Mouse (Mus musculus): ENCODE results near the gene Myo18a. TPM values are rescaled to one million over a fixed set of nuclear protein-coding genes. Genes with fewer than 3 reads are reported as not detected.

The Myo18a gene
- polyA plus RNA-seq, 1 experiment, result 13.6 TPM

DNA sequence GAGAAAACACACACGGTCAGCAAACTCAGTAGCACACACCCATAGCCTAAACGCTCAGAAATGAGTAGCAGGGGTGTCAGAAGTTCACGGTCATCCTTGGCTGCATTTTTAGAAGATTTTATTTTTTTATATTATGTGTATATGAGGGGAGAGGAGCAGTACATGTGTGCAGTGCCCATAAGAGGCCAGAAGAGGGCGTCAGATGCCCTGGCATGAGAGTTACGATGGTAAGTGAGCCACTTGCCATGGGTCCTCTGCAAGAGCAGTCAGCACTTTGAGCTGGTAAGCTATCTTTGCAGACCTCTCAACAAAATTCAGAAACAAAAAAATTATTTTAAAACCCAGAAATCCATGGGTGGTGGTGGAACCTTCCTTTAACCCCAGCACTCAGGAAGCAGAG, 65.1 kb downstream of the Myo18a start:
- TF ChIP-seq POLR2A (IDR thresholded peaks at IDR 0.05; ENCODE audit: control insufficient read depth, low read depth, low read length) (no peak), CTCF (IDR thresholded peaks at IDR 0.05; ENCODE audit: control insufficient read depth, insufficient read depth, insufficient replicate concordance, low read depth, low read length) (peak; percentile 52; the same call in 1 of the 2 replicates)
- H3K27ac ChIP-seq (ENCODE audit: control insufficient read depth, insufficient read depth, low read depth, low read length), result no peak overlapping the region
- H3K36me3 ChIP-seq (ENCODE audit: control insufficient read depth, insufficient read depth, low read length), result no peaks in the 10 kb centered on the region
- H3K4me1 ChIP-seq (ENCODE audit: control insufficient read depth, insufficient read depth, low read length), result no peaks in the 10 kb centered on the region
- no peaks in the 10 kb centered on the region for H3K27me3 ChIP-seq (ENCODE audit: control insufficient read depth, insufficient read depth, low read length)
- no peak overlapping the region for H3K4me3 ChIP-seq (ENCODE audit: control insufficient read depth, low read depth, low read length)

GRCm38 (mm10) chr11:77829043-77829841, 66.2 kb downstream of the Myo18a start:
- H3K27ac ChIP-seq (ENCODE audit: control insufficient read depth, insufficient read depth, low read depth, low read length), result no peak overlapping the region
- no peaks in the 10 kb centered on the region for H3K36me3 ChIP-seq (ENCODE audit: control insufficient read depth, insufficient read depth, low read length)
- no peak overlapping the region for H3K4me3 ChIP-seq (ENCODE audit: control insufficient read depth, low read depth, low read length)
- no peaks in the 10 kb centered on the region for H3K4me1 ChIP-seq (ENCODE audit: control insufficient read depth, insufficient read depth, low read length)
- TF ChIP-seq POLR2A (IDR thresholded peaks at IDR 0.05; ENCODE audit: control insufficient read depth, low read depth, low read length) (no peak), CTCF (IDR thresholded peaks at IDR 0.05; ENCODE audit: control insufficient read depth, insufficient read depth, insufficient replicate concordance, low read depth, low read length) (no peak)
- H3K27me3 ChIP-seq (ENCODE audit: control insufficient read depth, insufficient read depth, low read length), result no peaks in the 10 kb centered on the region

DNA sequence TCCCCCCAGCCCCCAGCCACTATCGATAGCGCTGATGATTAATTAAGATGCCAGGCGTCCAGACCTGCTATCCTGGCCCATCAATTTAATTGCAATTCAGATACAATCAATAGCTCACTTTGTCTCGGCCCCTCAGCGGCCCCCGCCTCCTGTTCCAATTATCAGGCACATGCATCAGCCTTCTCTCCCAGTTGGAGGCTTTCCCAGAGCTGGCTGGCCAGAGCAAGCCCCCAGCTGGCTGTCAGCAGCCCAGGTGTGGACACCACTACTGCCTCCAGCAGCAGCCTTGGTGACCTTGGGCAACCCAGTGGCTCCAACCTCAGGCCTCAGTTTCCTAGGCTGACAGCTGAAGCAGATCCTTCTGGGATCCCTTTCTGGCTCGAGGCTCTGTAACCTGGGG, 67.8 kb downstream of the Myo18a start:
- no peak overlapping the region for H3K27ac ChIP-seq (ENCODE audit: control insufficient read depth, insufficient read depth, low read depth, low read length)
- no peak for TF ChIP-seq POLR2A (IDR thresholded peaks at IDR 0.05; ENCODE audit: control insufficient read depth, low read depth, low read length)
- no peak for TF ChIP-seq CTCF (IDR thresholded peaks at IDR 0.05; ENCODE audit: control insufficient read depth, insufficient read depth, insufficient replicate concordance, low read depth, low read length)

DNA sequence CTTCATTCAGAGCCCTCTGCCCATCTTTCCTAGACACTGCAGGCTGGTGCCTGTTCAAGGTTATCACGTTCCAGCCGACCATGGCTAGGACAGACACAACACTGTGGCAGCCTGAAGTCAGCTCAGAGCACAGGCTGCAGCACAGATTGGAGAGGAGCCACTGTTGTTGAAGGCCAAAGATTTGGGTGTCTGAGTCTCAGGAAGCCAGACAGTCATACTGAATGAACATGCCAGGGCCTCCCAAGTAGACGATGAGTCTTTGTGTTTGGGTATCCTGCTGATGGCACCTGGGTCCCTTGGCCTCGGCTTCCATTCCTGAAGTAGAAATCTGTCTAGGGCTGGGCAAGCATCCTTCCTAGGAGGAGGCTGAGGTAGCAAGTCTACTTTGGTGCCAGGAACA, 69.5 kb downstream of the Myo18a start:
- H3K4me1 ChIP-seq (ENCODE audit: control insufficient read depth, insufficient read depth, low read length), result no peaks in the 10 kb centered on the region
- no peaks in the 10 kb centered on the region for H3K27me3 ChIP-seq (ENCODE audit: control insufficient read depth, insufficient read depth, low read length)
- H3K36me3 ChIP-seq (ENCODE audit: control insufficient read depth, insufficient read depth, low read length), result no peaks in the 10 kb centered on the region
- no peak for TF ChIP-seq CTCF (IDR thresholded peaks at IDR 0.05; ENCODE audit: control insufficient read depth, insufficient read depth, insufficient replicate concordance, low read depth, low read length)
- no peak for TF ChIP-seq POLR2A (IDR thresholded peaks at IDR 0.05; ENCODE audit: control insufficient read depth, low read depth, low read length)
- H3K4me3 ChIP-seq (ENCODE audit: control insufficient read depth, low read depth, low read length), result no peak overlapping the region
- H3K27ac ChIP-seq (ENCODE audit: control insufficient read depth, insufficient read depth, low read depth, low read length), result no peak overlapping the region

More for the DNA sequence above, 67.8 kb downstream of the Myo18a start:
- Histone ChIP-seq H3K27me3 (ENCODE audit: control insufficient read depth, insufficient read depth, low read length) (no peaks in the 10 kb centered on the region), H3K36me3 (ENCODE audit: control insufficient read depth, insufficient read depth, low read length) (no peaks in the 10 kb centered on the region), H3K4me1 (ENCODE audit: control insufficient read depth, insufficient read depth, low read length) (no peaks in the 10 kb centered on the region), H3K4me3 (ENCODE audit: control insufficient read depth, low read depth, low read length) (no peak overlapping the region)

DNA sequence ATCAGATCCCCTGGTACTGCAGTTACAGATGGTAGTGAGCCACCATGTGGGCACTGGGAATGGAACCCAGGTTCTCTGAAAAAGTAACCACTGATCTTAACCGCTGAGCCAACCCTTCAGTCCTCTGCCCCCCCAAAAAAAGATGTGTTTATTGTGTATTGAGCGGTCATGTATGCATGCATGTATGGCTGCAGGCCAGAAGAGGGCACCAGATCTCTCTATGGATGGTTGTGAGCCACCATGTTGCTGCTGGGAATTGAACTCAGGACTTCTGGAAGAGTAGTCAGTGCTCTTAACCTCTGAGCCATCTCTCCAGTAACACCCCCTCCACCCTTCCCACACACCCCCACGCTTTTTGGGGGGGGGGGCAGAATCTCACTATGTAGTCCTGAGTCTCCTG, 72.1 kb downstream of the Myo18a start:
- no peak for TF ChIP-seq POLR2A (IDR thresholded peaks at IDR 0.05; ENCODE audit: control insufficient read depth, low read depth, low read length)
- TF ChIP-seq CTCF (IDR thresholded peaks at IDR 0.05; ENCODE audit: control insufficient read depth, insufficient read depth, insufficient replicate concordance, low read depth, low read length), result no peak
- Histone ChIP-seq H3K4me1 (ENCODE audit: control insufficient read depth, insufficient read depth, low read length) (no peaks in the 10 kb centered on the region), H3K4me3 (ENCODE audit: control insufficient read depth, low read depth, low read length) (no peak overlapping the region), H3K36me3 (ENCODE audit: control insufficient read depth, insufficient read depth, low read length) (no peaks in the 10 kb centered on the region), H3K27me3 (ENCODE audit: control insufficient read depth, insufficient read depth, low read length) (no peaks in the 10 kb centered on the region), H3K27ac (ENCODE audit: control insufficient read depth, insufficient read depth, low read depth, low read length) (no peak overlapping the region)

- no peaks in the 10 kb centered on the region for H3K27me3 ChIP-seq (ENCODE audit: control insufficient read depth, insufficient read depth, low read length)
Measured at GRCm38 (mm10) chr11:77836290-77836689, 73.2 kb downstream of the Myo18a start.

GRCm38 (mm10) chr11:77836751-77837150, 73.7 kb downstream of the Myo18a start:
- Histone ChIP-seq H3K27ac (ENCODE audit: control insufficient read depth, insufficient read depth, low read depth, low read length) (no peak overlapping the region), H3K4me1 (ENCODE audit: control insufficient read depth, insufficient read depth, low read length) (no peaks in the 10 kb centered on the region), H3K4me3 (ENCODE audit: control insufficient read depth, low read depth, low read length) (no peak overlapping the region), H3K27me3 (ENCODE audit: control insufficient read depth, insufficient read depth, low read length) (no peaks in the 10 kb centered on the region), H3K36me3 (ENCODE audit: control insufficient read depth, insufficient read depth, low read length) (no peaks in the 10 kb centered on the region)
- TF ChIP-seq POLR2A (IDR thresholded peaks at IDR 0.05; ENCODE audit: control insufficient read depth, low read depth, low read length), result no peak
- TF ChIP-seq CTCF (IDR thresholded peaks at IDR 0.05; ENCODE audit: control insufficient read depth, insufficient read depth, insufficient replicate concordance, low read depth, low read length), result no peak

More at GRCm38 (mm10) chr11:77836290-77836689, 73.2 kb downstream of the Myo18a start:
- no peak for TF ChIP-seq POLR2A (IDR thresholded peaks at IDR 0.05; ENCODE audit: control insufficient read depth, low read depth, low read length)
- H3K27ac ChIP-seq (ENCODE audit: control insufficient read depth, insufficient read depth, low read depth, low read length), result no peak overlapping the region
- H3K4me1 ChIP-seq (ENCODE audit: control insufficient read depth, insufficient read depth, low read length), result no peaks in the 10 kb centered on the region
- H3K4me3 ChIP-seq (ENCODE audit: control insufficient read depth, low read depth, low read length), result no peak overlapping the region
- no peaks in the 10 kb centered on the region for H3K36me3 ChIP-seq (ENCODE audit: control insufficient read depth, insufficient read depth, low read length)

All from testis, adult 2 months (tissue).